Mouse (Mus musculus) liver, embryonic 18 days (tissue): Measurements from ENCODE around the gene Vmn1r192. TPM values are rescaled to one million over a fixed set of nuclear protein-coding genes. Genes with fewer than 3 reads are reported as not detected.

Experiments
- polyA plus RNA-seq: library from polyadenylated mRNA; depleted of rRNA; stranded (reverse); fragments of >200 nt; gene quantifications from 2 replicates; pipeline ENCODE4 v1.2.3, GENCODE M21; 2012; rRNA removed

The Vmn1r192 gene
- polyA plus RNA-seq = not detected in 2 replicates

GRCm38 (mm10) chr13:22191041-22191440 is at the start of gene Vmn1r192:
Gene Vmn1r192 (minus strand): TSS chr13:22191141.

GRCm38 (mm10) chr13:22223060-22223459 is 32.1 kb upstream of the Vmn1r192 start, which contains the start of gene Vmn1r193:
Gene Vmn1r193 (minus strand): TSS chr13:22223160.

DNA sequence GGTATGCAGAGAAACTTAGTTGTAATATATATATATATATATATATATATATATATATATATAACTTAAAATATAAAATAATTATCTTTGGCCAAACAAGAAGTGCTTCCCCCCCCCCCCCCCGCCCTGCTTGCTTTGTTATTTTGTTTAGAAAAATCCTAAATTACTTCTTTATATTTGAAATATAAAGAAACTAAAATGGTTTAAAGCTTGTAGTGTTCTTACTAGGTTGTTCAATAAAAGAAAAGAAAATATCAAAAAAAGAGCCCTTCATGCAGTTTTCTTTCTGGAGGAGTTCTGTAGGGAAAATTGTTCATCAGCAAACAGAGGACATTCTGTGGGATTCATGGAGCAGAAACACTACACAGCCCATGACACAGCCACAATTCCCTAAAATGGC is 7.1 kb downstream of the Vmn1r192 start, which contains the start of gene Vmn1r191:
Gene Vmn1r191, minus strand, starts transcription at position 101 of the 400 bp plus-strand sequence.

Other genes starting within 250 kb of the Vmn1r192 start
- 0.38 and 0.39 TPM in 2 replicates for gene Zfp184, start 246.0 kb downstream of the Vmn1r192 start, polyA plus RNA-seq
- not detected in 2 replicates for gene Pom121l2, start 209.9 kb downstream of the Vmn1r192 start, polyA plus RNA-seq
- gene Prss16, start 181.4 kb downstream of the Vmn1r192 start, polyA plus RNA-seq = 1.2 and 1.3 TPM in 2 replicates
- gene Hist1h2ah, start 155.6 kb downstream of the Vmn1r192 start, polyA plus RNA-seq = 3.6 and 4.4 TPM in 2 replicates
- 6.7 and 11.4 TPM in 2 replicates for gene Hist1h2bk, start 155.3 kb downstream of the Vmn1r192 start, polyA plus RNA-seq
- 42.8 and 103 TPM in 2 replicates for gene Hist1h4i, start 149.8 kb downstream of the Vmn1r192 start, polyA plus RNA-seq
- 13.6 and 14.3 TPM in 2 replicates for gene Hist1h2ag, start 148.2 kb downstream of the Vmn1r192 start, polyA plus RNA-seq
- gene Hist1h2bj, start 147.9 kb downstream of the Vmn1r192 start, polyA plus RNA-seq = 7.7 and 11.4 TPM in 2 replicates
- gene Vmn1r188, start 106.7 kb downstream of the Vmn1r192 start, polyA plus RNA-seq = not detected in 2 replicates
- not detected in 2 replicates for gene Vmn1r189, start 85.3 kb downstream of the Vmn1r192 start, polyA plus RNA-seq
- gene Vmn1r191, start 7.2 kb downstream of the Vmn1r192 start, polyA plus RNA-seq = not detected in 2 replicates
- gene Vmn1r193, start 32.0 kb upstream of the Vmn1r192 start, polyA plus RNA-seq = not detected in 2 replicates
- not detected in 2 replicates for gene Vmn1r194, start 53.1 kb upstream of the Vmn1r192 start, polyA plus RNA-seq
- not detected in 2 replicates for gene Vmn1r195, start 79.4 kb upstream of the Vmn1r192 start, polyA plus RNA-seq
- not detected in 2 replicates for gene Vmn1r196, start 98.8 kb upstream of the Vmn1r192 start, polyA plus RNA-seq
- not detected in 2 replicates for gene Vmn1r197, start 133.4 kb upstream of the Vmn1r192 start, polyA plus RNA-seq
- gene Vmn1r198, start 159.2 kb upstream of the Vmn1r192 start, polyA plus RNA-seq = not detected in 2 replicates
- gene Vmn1r199, start 188.7 kb upstream of the Vmn1r192 start, polyA plus RNA-seq = not detected in 2 replicates
- not detected in 2 replicates for gene Vmn1r200, start 199.2 kb upstream of the Vmn1r192 start, polyA plus RNA-seq